Mouse (Mus musculus): ENCODE results near the gene Ccdc15.
"Not testable (repeated sequence)": the region's sequence is repeated elsewhere in the genome, so short reads cannot be mapped to it uniquely, and the experiment has no call there.

Gene Ccdc15

GRCm38 (mm10) chr9:37354485-37354884 is 6.3 kb upstream of the Ccdc15 start:
- DNase-seq (ENCODE audit: inconsistent age in 2 of 2, low spot score in 1 of 2): no peak

- DNase-seq (ENCODE audit: inconsistent age in 2 of 2, low spot score in 1 of 2): no peak
Observed at GRCm38 (mm10) chr9:37351266-37351665, 3.0 kb upstream of the Ccdc15 start.

- no peak for DNase-seq (ENCODE audit: inconsistent age in 2 of 2, low spot score in 1 of 2)
Observed at GRCm38 (mm10) chr9:37349050-37349449, 818 bp upstream of the Ccdc15 start.

- no peak for DNase-seq (ENCODE audit: inconsistent age in 2 of 2, low spot score in 1 of 2)
Observed at GRCm38 (mm10) chr9:37347184-37347987, 846 bp downstream of the Ccdc15 start.

GRCm38 (mm10) chr9:37345406-37345805 is 2.8 kb downstream of the Ccdc15 start:
- DNase-seq (ENCODE audit: inconsistent age in 2 of 2, low spot score in 1 of 2): no peak

GRCm38 (mm10) chr9:37329456-37329855 is 18.8 kb downstream of the Ccdc15 start:
- DNase-seq (ENCODE audit: inconsistent age in 2 of 2, low spot score in 1 of 2): peak in 1 of 2 experiments; percentile 59

- DNase-seq (ENCODE audit: inconsistent age in 2 of 2, low spot score in 1 of 2): no peak
Observed at GRCm38 (mm10) chr9:37301720-37302119, 46.5 kb downstream of the Ccdc15 start.

- not testable (repeated sequence) for DNase-seq (ENCODE audit: inconsistent age in 2 of 2, low spot score in 1 of 2)
Observed at GRCm38 (mm10) chr9:37300501-37300900, 47.7 kb downstream of the Ccdc15 start.

- no peak for DNase-seq (ENCODE audit: inconsistent age in 2 of 2, low spot score in 1 of 2)
Observed at GRCm38 (mm10) chr9:37295586-37295985, 52.6 kb downstream of the Ccdc15 start.

- no peak for DNase-seq (ENCODE audit: inconsistent age in 2 of 2, low spot score in 1 of 2)
Observed at GRCm38 (mm10) chr9:37266622-37267021, 81.6 kb downstream of the Ccdc15 start.

- peak; percentile 67 to 84 for DNase-seq (ENCODE audit: inconsistent age in 2 of 2, low spot score in 1 of 2)
Observed at GRCm38 (mm10) chr9:37255889-37256225, 92.4 kb downstream of the Ccdc15 start.

GRCm38 (mm10) chr9:37255149-37255888 is 92.9 kb downstream of the Ccdc15 start, which contains the start of gene Slc37a2:
Slc37a2 (minus strand) TSS chr9:37255738.
- DNase-seq (ENCODE audit: inconsistent age in 2 of 2, low spot score in 1 of 2): peak; percentile 82 to 92

GRCm38 (mm10) chr9:37254531-37255110 is 93.6 kb downstream of the Ccdc15 start:
- peak; percentile 54 to 82 for DNase-seq (ENCODE audit: inconsistent age in 2 of 2, low spot score in 1 of 2)

GRCm38 (mm10) chr9:37250631-37251030 is 97.6 kb downstream of the Ccdc15 start:
- peak in 1 of 2 experiments; percentile 53 for DNase-seq (ENCODE audit: inconsistent age in 2 of 2, low spot score in 1 of 2)

GRCm38 (mm10) chr9:37249976-37250375 is 98.3 kb downstream of the Ccdc15 start:
- DNase-seq (ENCODE audit: inconsistent age in 2 of 2, low spot score in 1 of 2): peak in 1 of 2 experiments; percentile 14

- DNase-seq (ENCODE audit: inconsistent age in 2 of 2, low spot score in 1 of 2): peak in 1 of 2 experiments; percentile 21
Observed at GRCm38 (mm10) chr9:37248381-37248906, 99.8 kb downstream of the Ccdc15 start.

- peak in 1 of 2 experiments; percentile 56 for DNase-seq (ENCODE audit: inconsistent age in 2 of 2, low spot score in 1 of 2)
Observed at GRCm38 (mm10) chr9:37247429-37247828, 100.8 kb downstream of the Ccdc15 start.

- DNase-seq (ENCODE audit: inconsistent age in 2 of 2, low spot score in 1 of 2): peak in 1 of 2 experiments; percentile 13
Observed at GRCm38 (mm10) chr9:37245810-37246209, 102.4 kb downstream of the Ccdc15 start.

GRCm38 (mm10) chr9:37245404-37245803 is 102.8 kb downstream of the Ccdc15 start:
- DNase-seq (ENCODE audit: inconsistent age in 2 of 2, low spot score in 1 of 2): no peak

- DNase-seq (ENCODE audit: inconsistent age in 2 of 2, low spot score in 1 of 2): no peak
Observed at GRCm38 (mm10) chr9:37244600-37244999, 103.6 kb downstream of the Ccdc15 start.

GRCm38 (mm10) chr9:37242764-37243163 is 105.5 kb downstream of the Ccdc15 start:
- DNase-seq (ENCODE audit: inconsistent age in 2 of 2, low spot score in 1 of 2): no peak

Data from adrenal gland, adult (tissue).